9 mouse cellular contexts compared by ENCODE assay signal in genomic region chr4:87384469-87385044, GRCm38 (mm10).
DNase-seq lines count a peak whose midpoint lies in the region; ATAC-seq lines count a peak whose summit lies in the region.
"Had no signal": no experiment of that assay in that cellular context is flagged by ENCODE, and none has a peak within 500 bp of the region (broad histone marks: within the 10 kb centered on the region; RNA-seq: fewer than 3 reads in every experiment).

No protein-coding gene starts in this region.

- DNase-seq in hindbrain, embryonic 14.5 days (ENCODE audit: low spot score), result no peak
- DNase-seq in lung, postnatal 4 days, result no peak
- peak; percentile 14 for DNase-seq in brain, adult 2 months (ENCODE audit: low read depth, low spot score)
- peak; percentile 67 for DNase-seq in embryo, embryonic 10.5 days (ENCODE audit: low spot score)
- DNase-seq in thymus, adult 18-20 months, result no peak
- DNase-seq: cerebellum, adult 9-11 months; liver had no signal

- no peak overlapping the region for H3K4me3 ChIP-seq in hindbrain, embryonic 13.5 days
- H3K4me3 ChIP-seq in hindbrain, embryonic 14.5 days (replicated peaks; ENCODE audit: low read length), result no peak overlapping the region
- H3K4me3 ChIP-seq in lung, embryonic 15.5 days, result no peak overlapping the region

- H3K4me1 ChIP-seq in hindbrain, embryonic 13.5 days (replicated peaks), result peaks cover 19% of the 10 kb centered on the region
- H3K4me1 ChIP-seq in hindbrain, embryonic 14.5 days (replicated peaks; ENCODE audit: control insufficient read depth, insufficient read depth, low read length), result peaks cover 9% of the 10 kb centered on the region
- peaks cover 12% of the 10 kb centered on the region; the same call in 1 of the 2 replicates for H3K4me1 ChIP-seq in lung, embryonic 15.5 days

- H3K27me3 ChIP-seq in hindbrain, embryonic 13.5 days, result no peaks in the 10 kb centered on the region
- no peaks in the 10 kb centered on the region for H3K27me3 ChIP-seq in hindbrain, embryonic 14.5 days (ENCODE audit: control insufficient read depth, insufficient read depth, low read length)
- 0 out of 2 replicates have a peak, but pooled peaks cover 5% of the 10 kb centered on the region for H3K27me3 ChIP-seq in lung, embryonic 15.5 days

- WGBS in hindbrain, embryonic 13.5 days, result 21% methylated on average over 6 of the region's 6 CpGs
- WGBS in hindbrain, embryonic 14.5 days, result 24% methylated on average over 6 of the region's 6 CpGs
- WGBS in lung, embryonic 15.5 days, result 24% methylated on average over 6 of the region's 6 CpGs

- H3K36me3 ChIP-seq in hindbrain, embryonic 13.5 days, result no peaks in the 10 kb centered on the region
- H3K36me3 ChIP-seq in hindbrain, embryonic 14.5 days (replicated peaks; ENCODE audit: control insufficient read depth, insufficient read depth), result no peaks in the 10 kb centered on the region
- no peaks in the 10 kb centered on the region for H3K36me3 ChIP-seq in lung, embryonic 15.5 days

- peak; percentile 32; the same call in 1 of the 2 replicates for ATAC-seq in hindbrain, embryonic 13.5 days (ENCODE audit: low FRiP score)
- ATAC-seq in hindbrain, embryonic 14.5 days (ENCODE audit: low FRiP score), result no peak; the same call in 1 of the 2 replicates
- ATAC-seq in lung, embryonic 15.5 days (ENCODE audit: borderline replicate concordance, extremely low read depth, low FRiP score, low TSS enrichment), result peak; percentile 23; the same call in 1 of the 2 replicates

- H3K9me3 ChIP-seq in hindbrain, embryonic 13.5 days, result no peaks in the 10 kb centered on the region
- no peaks in the 10 kb centered on the region for H3K9me3 ChIP-seq in hindbrain, embryonic 14.5 days (ENCODE audit: control insufficient read depth, low read length)
- no peaks in the 10 kb centered on the region for H3K9me3 ChIP-seq in lung, embryonic 15.5 days

- H3K27ac ChIP-seq in hindbrain, embryonic 13.5 days, result no peak overlapping the region
- no peak overlapping the region for H3K27ac ChIP-seq in hindbrain, embryonic 14.5 days
- H3K27ac ChIP-seq in lung, embryonic 15.5 days, result 0 out of 2 replicates have a peak overlapping the region, but pooled peaks have one; percentile 29

- H3K4me2 ChIP-seq in hindbrain, embryonic 13.5 days, result no peak overlapping the region
- H3K4me2 ChIP-seq in hindbrain, embryonic 14.5 days (replicated peaks), result no peak overlapping the region
- H3K4me2 ChIP-seq in lung, embryonic 15.5 days, result 0 out of 2 replicates have a peak overlapping the region, but pooled peaks have one; percentile 8

- no peak overlapping the region for H3K9ac ChIP-seq in hindbrain, embryonic 13.5 days
- no peak overlapping the region for H3K9ac ChIP-seq in hindbrain, embryonic 14.5 days
- no peak overlapping the region for H3K9ac ChIP-seq in lung, embryonic 15.5 days

Comparison
In these comparisons a context has a peak if more than half of its experiments do, and no peak if none do; other contexts are left out.
1. DNase-seq: peak in brain, adult 2 months (single experiment) and embryo, embryonic 10.5 days (single experiment); none in hindbrain, embryonic 14.5 days (single experiment), lung, postnatal 4 days (0 of 2) and thymus, adult 18-20 months (0 of 2).